Mouse (Mus musculus): ENCODE measurements around the gene Slc22a23. TPM values are rescaled to one million over a fixed set of nuclear protein-coding genes. Genes with fewer than 3 reads are reported as not detected.

Gene Slc22a23
- polyA plus RNA-seq, 1 experiment from 2014 or later = 2.6 TPM

DNA sequence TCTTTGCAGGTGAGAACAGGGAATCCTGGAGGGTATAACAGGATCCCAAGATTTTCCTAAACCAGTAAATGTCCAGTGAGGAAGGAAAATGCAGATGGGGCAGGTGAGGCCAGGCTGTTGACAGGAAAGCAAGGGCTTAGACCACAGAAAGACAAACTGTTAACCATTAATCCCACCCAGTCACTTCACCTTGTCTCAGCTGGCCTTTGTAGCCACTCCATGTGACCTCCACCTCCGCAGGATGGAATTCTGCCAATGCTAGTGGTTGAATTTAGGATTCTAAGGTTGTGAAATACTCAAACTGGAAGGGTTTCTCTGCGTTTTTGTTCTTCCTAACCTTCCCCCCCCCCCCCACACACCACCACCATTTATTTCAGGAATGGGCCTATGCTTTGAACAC is 52.9 kb downstream of the Slc22a23 start:
- no peaks in the 10 kb centered on the region for H3K9me3 ChIP-seq (ENCODE audit: low read length)
- no peak overlapping the region for H3K9ac ChIP-seq (replicated peaks; ENCODE audit: low read length)
- 40% methylated on average over 2 of the region's 2 CpGs for WGBS
- no peak overlapping the region for H3K4me2 ChIP-seq (replicated peaks; ENCODE audit: low read depth, low read length)
- peak; percentile 85 for ATAC-seq (ENCODE audit: low FRiP score, low TSS enrichment)
- peaks cover 13% of the 10 kb centered on the region; the same call in 1 of the 2 replicates for H3K4me1 ChIP-seq (ENCODE audit: insufficient read depth, low read length)
- no peaks in the 10 kb centered on the region for H3K36me3 ChIP-seq (ENCODE audit: insufficient read depth, low read length)
- H3K27ac ChIP-seq (ENCODE audit: low read length) = no peak overlapping the region
- H3K27me3 ChIP-seq (ENCODE audit: insufficient read depth, low read length) = no peaks in the 10 kb centered on the region
- no peak overlapping the region for H3K4me3 ChIP-seq (ENCODE audit: low read length)

GRCm38 (mm10) chr13:34290346-34290745 is 54.6 kb downstream of the Slc22a23 start:
- Histone ChIP-seq H3K36me3 (ENCODE audit: insufficient read depth, low read length) (no peaks in the 10 kb centered on the region), H3K4me1 (ENCODE audit: insufficient read depth, low read length) (peaks cover 13% of the 10 kb centered on the region; the same call in 1 of the 2 replicates), H3K9ac (replicated peaks; ENCODE audit: low read length) (no peak overlapping the region), H3K4me3 (ENCODE audit: low read length) (no peak overlapping the region), H3K27ac (ENCODE audit: low read length) (no peak overlapping the region), H3K4me2 (replicated peaks; ENCODE audit: low read depth, low read length) (no peak overlapping the region), H3K9me3 (ENCODE audit: low read length) (no peaks in the 10 kb centered on the region), H3K27me3 (ENCODE audit: insufficient read depth, low read length) (no peaks in the 10 kb centered on the region)
- no peak for ATAC-seq (ENCODE audit: low FRiP score, low TSS enrichment)
- 80% methylated on average over 1 of the region's 1 CpGs for WGBS

GRCm38 (mm10) chr13:34289567-34289966 is 55.4 kb downstream of the Slc22a23 start:
- Histone ChIP-seq H3K36me3 (ENCODE audit: insufficient read depth, low read length) (no peaks in the 10 kb centered on the region), H3K4me3 (ENCODE audit: low read length) (no peak overlapping the region), H3K4me2 (replicated peaks; ENCODE audit: low read depth, low read length) (no peak overlapping the region), H3K27me3 (ENCODE audit: insufficient read depth, low read length) (no peaks in the 10 kb centered on the region), H3K9ac (replicated peaks; ENCODE audit: low read length) (no peak overlapping the region), H3K4me1 (ENCODE audit: insufficient read depth, low read length) (peaks cover 13% of the 10 kb centered on the region; the same call in 1 of the 2 replicates), H3K9me3 (ENCODE audit: low read length) (no peaks in the 10 kb centered on the region), H3K27ac (ENCODE audit: low read length) (no peak overlapping the region)
- no peak for ATAC-seq (ENCODE audit: low FRiP score, low TSS enrichment)
- WGBS = 67% methylated on average over 2 of the region's 2 CpGs

DNA sequence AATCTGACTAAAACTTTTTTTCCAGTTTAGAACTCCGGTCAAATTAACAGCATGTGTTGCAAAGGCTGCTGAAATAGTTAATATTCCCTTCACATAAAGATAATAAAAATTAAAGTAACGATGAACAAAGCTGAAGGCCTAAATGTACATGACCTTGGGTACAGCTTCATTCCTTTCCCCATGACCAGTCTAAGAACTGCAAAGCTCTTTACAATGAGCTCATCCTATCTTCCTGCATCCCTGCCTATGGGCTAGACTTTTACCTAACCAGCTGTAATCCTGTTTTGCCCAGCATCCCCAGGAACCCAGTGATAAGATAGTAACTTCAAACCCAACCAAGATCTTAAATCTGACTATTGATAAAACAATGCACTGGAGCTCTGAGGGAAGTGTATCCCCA is 56.9 kb downstream of the Slc22a23 start:
- Histone ChIP-seq H3K9me3 (ENCODE audit: low read length) (no peaks in the 10 kb centered on the region), H3K4me2 (replicated peaks; ENCODE audit: low read depth, low read length) (no peak overlapping the region), H3K27ac (ENCODE audit: low read length) (no peak overlapping the region), H3K27me3 (ENCODE audit: insufficient read depth, low read length) (no peaks in the 10 kb centered on the region), H3K9ac (replicated peaks; ENCODE audit: low read length) (no peak overlapping the region), H3K36me3 (ENCODE audit: insufficient read depth, low read length) (no peaks in the 10 kb centered on the region), H3K4me1 (ENCODE audit: insufficient read depth, low read length) (peaks cover 13% of the 10 kb centered on the region; the same call in 1 of the 2 replicates), H3K4me3 (ENCODE audit: low read length) (no peak overlapping the region)
- no peak for ATAC-seq (ENCODE audit: low FRiP score, low TSS enrichment)
- WGBS = 64% methylated on average over 2 of the region's 2 CpGs

DNA sequence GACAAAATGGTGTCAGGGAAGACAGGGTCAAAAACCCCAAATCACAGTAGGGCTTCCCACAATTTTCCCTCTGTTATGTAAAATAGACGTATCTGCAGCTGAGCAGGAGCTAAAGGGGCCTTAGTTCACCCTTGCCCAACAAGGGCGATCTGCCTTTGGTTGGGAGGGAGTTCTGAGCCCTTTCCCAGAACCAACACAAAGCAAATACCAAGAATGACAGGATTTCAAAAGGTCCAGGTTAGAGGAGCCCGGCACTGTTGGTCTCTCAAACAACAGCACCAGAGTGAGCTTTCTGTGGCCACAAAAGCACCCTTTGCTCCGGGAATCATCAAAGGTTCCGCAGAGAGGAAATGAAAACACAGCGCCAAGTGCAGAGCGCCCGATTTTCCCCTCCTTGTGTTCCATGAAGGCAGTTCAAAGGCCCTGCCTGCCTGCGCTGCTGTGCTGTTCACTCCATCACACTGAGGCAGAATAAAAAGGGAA is 57.3 kb downstream of the Slc22a23 start:
- 15% methylated on average over 9 of the region's 9 CpGs for WGBS
- Histone ChIP-seq H3K4me3 (ENCODE audit: low read length) (no peak overlapping the region), H3K9ac (replicated peaks; ENCODE audit: low read length) (no peak overlapping the region; the same call in 1 of the 2 replicates), H3K27ac (ENCODE audit: low read length) (no peak overlapping the region), H3K27me3 (ENCODE audit: insufficient read depth, low read length) (no peaks in the 10 kb centered on the region), H3K9me3 (ENCODE audit: low read length) (no peaks in the 10 kb centered on the region), H3K4me1 (ENCODE audit: insufficient read depth, low read length) (peaks cover 13% of the 10 kb centered on the region; the same call in 1 of the 2 replicates), H3K36me3 (ENCODE audit: insufficient read depth, low read length) (no peaks in the 10 kb centered on the region), H3K4me2 (replicated peaks; ENCODE audit: low read depth, low read length) (no peak overlapping the region)
- ATAC-seq (ENCODE audit: low FRiP score, low TSS enrichment) = no peak

GRCm38 (mm10) chr13:34281360-34281759 is 63.6 kb downstream of the Slc22a23 start:
- Histone ChIP-seq H3K27ac (ENCODE audit: low read length) (no peak overlapping the region), H3K27me3 (ENCODE audit: insufficient read depth, low read length) (no peaks in the 10 kb centered on the region), H3K4me1 (ENCODE audit: insufficient read depth, low read length) (peaks cover 12% of the 10 kb centered on the region), H3K4me3 (ENCODE audit: low read length) (no peak overlapping the region), H3K4me2 (replicated peaks; ENCODE audit: low read depth, low read length) (no peak overlapping the region), H3K9me3 (ENCODE audit: low read length) (no peaks in the 10 kb centered on the region), H3K36me3 (ENCODE audit: insufficient read depth, low read length) (no peaks in the 10 kb centered on the region), H3K9ac (replicated peaks; ENCODE audit: low read length) (no peak overlapping the region)
- ATAC-seq (ENCODE audit: low FRiP score, low TSS enrichment) = no peak
- WGBS = 93% methylated on average over 6 of the region's 6 CpGs

- ATAC-seq (ENCODE audit: low FRiP score, low TSS enrichment) = peak; percentile 81
- H3K27me3 ChIP-seq (ENCODE audit: insufficient read depth, low read length) = no peaks in the 10 kb centered on the region
- H3K4me3 ChIP-seq (ENCODE audit: low read length) = no peak overlapping the region
- WGBS = 41% methylated on average over 5 of the region's 5 CpGs
- H3K27ac ChIP-seq (ENCODE audit: low read length) = no peak overlapping the region
- H3K4me1 ChIP-seq (ENCODE audit: insufficient read depth, low read length) = peaks cover 12% of the 10 kb centered on the region
- no peak overlapping the region for H3K4me2 ChIP-seq (replicated peaks; ENCODE audit: low read depth, low read length)
- H3K36me3 ChIP-seq (ENCODE audit: insufficient read depth, low read length) = no peaks in the 10 kb centered on the region
- H3K9ac ChIP-seq (replicated peaks; ENCODE audit: low read length) = no peak overlapping the region
- H3K9me3 ChIP-seq (ENCODE audit: low read length) = no peaks in the 10 kb centered on the region
Observed at GRCm38 (mm10) chr13:34278759-34279270, 66.2 kb downstream of the Slc22a23 start.

DNA sequence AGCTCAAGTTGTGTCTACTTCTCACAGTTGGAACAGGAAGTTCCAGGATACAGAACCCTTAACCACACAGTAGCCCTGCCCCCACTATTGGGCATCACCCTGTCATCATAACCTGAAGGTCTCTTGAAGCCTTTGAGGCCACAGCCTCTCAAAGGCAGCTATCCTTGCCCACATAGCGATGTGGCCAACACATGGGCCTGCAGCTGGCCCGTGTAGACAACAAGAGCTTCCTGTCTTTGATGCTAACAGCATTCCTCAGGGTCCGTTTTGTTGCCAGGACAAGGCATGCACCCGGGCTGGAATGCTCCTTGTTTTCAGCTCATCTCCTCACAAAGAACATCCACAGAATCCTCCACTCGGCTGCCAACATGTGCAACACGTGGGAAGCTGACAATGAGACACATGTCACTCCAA is 66.7 kb downstream of the Slc22a23 start:
- peaks cover 12% of the 10 kb centered on the region for H3K4me1 ChIP-seq (ENCODE audit: insufficient read depth, low read length)
- H3K4me2 ChIP-seq (replicated peaks; ENCODE audit: low read depth, low read length) = no peak overlapping the region
- H3K9ac ChIP-seq (replicated peaks; ENCODE audit: low read length) = no peak overlapping the region
- 0 out of 2 replicates have a peak overlapping the region, but pooled peaks have one; percentile 11 for H3K27ac ChIP-seq (ENCODE audit: low read length)
- H3K27me3 ChIP-seq (ENCODE audit: insufficient read depth, low read length) = no peaks in the 10 kb centered on the region
- H3K4me3 ChIP-seq (ENCODE audit: low read length) = no peak overlapping the region
- ATAC-seq (ENCODE audit: low FRiP score, low TSS enrichment) = 0 out of 2 replicates have a peak, but pooled peaks have one; percentile 27
- H3K9me3 ChIP-seq (ENCODE audit: low read length) = no peaks in the 10 kb centered on the region
- 43% methylated on average over 6 of the region's 6 CpGs for WGBS
- H3K36me3 ChIP-seq (ENCODE audit: insufficient read depth, low read length) = no peaks in the 10 kb centered on the region

DNA sequence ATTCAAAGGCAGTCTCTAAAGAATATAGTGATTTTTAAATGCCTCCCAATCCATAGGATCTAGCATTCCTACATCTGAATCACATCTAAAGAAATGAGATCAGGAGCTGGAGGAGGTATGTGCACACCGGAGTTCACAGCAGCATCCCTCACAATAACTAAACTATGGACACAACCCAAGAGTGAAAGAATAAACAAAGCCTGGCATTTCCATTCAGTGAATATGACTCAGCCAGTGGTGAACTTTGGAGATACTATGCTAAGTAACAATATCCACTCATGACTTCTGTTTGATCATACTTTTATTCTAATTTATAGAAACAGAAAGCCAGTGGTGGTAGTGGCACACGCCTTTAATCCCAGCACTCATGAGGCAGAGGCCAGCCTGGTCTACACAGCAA is 67.4 kb downstream of the Slc22a23 start:
- H3K36me3 ChIP-seq (ENCODE audit: insufficient read depth, low read length) = no peaks in the 10 kb centered on the region
- no peak overlapping the region for H3K27ac ChIP-seq (ENCODE audit: low read length)
- no peaks in the 10 kb centered on the region for H3K9me3 ChIP-seq (ENCODE audit: low read length)
- H3K9ac ChIP-seq (replicated peaks; ENCODE audit: low read length) = no peak overlapping the region
- H3K4me1 ChIP-seq (ENCODE audit: insufficient read depth, low read length) = peaks cover 12% of the 10 kb centered on the region
- H3K27me3 ChIP-seq (ENCODE audit: insufficient read depth, low read length) = no peaks in the 10 kb centered on the region
- no peak overlapping the region for H3K4me2 ChIP-seq (replicated peaks; ENCODE audit: low read depth, low read length)
- no peak for ATAC-seq (ENCODE audit: low FRiP score, low TSS enrichment)
- WGBS = 87% methylated on average over 2 of the region's 2 CpGs
- no peak overlapping the region for H3K4me3 ChIP-seq (ENCODE audit: low read length)

GRCm38 (mm10) chr13:34277001-34277400 is 68.0 kb downstream of the Slc22a23 start:
- 68% methylated on average over 3 of the region's 3 CpGs for WGBS
- Histone ChIP-seq H3K9me3 (ENCODE audit: low read length) (no peaks in the 10 kb centered on the region), H3K4me2 (replicated peaks; ENCODE audit: low read depth, low read length) (no peak overlapping the region), H3K27me3 (ENCODE audit: insufficient read depth, low read length) (no peaks in the 10 kb centered on the region), H3K4me1 (ENCODE audit: insufficient read depth, low read length) (peaks cover 19% of the 10 kb centered on the region), H3K9ac (replicated peaks; ENCODE audit: low read length) (no peak overlapping the region), H3K27ac (ENCODE audit: low read length) (no peak overlapping the region), H3K4me3 (ENCODE audit: low read length) (no peak overlapping the region), H3K36me3 (ENCODE audit: insufficient read depth, low read length) (no peaks in the 10 kb centered on the region)
- ATAC-seq (ENCODE audit: low FRiP score, low TSS enrichment) = no peak

Measured in kidney, embryonic 16.5 days (tissue).